Mouse (Mus musculus) hindbrain, embryonic 15.5 days (tissue): Measurements from ENCODE around the gene Rgsl1. TPM values are rescaled to one million over a fixed set of nuclear protein-coding genes. Genes with fewer than 3 reads are reported as not detected.

Experiments used
- ATAC-seq: fragments of 200-750 bp; cut with Nextera tagmentation; 2 replicates; pipeline ENCODE4 v1.8.0; 2017; ENCODE audit warnings: low read depth, moderate number of reproducible peaks, moderate TSS enrichment; ENCODE audit not compliant: low FRiP score
- H3K27ac ChIP-seq: fragments of 300-500 bp; sonication (generic); replicated peaks from 2 replicates; pipeline ENCODE4 v1.5.1; 2015; ENCODE audit warnings: mild to moderate bottlenecking, inconsistent platforms
- H3K27me3 ChIP-seq: fragments of 300-500 bp; sonication (generic); 2 replicates; pipeline ENCODE4 v1.6.1; 2015; ENCODE audit warnings: control low read depth, inconsistent platforms
- H3K36me3 ChIP-seq: fragments of 300-500 bp; sonication (generic); 2 replicates; pipeline ENCODE4 v1.6.1; 2015; ENCODE audit warnings: control low read depth, inconsistent platforms
- H3K4me1 ChIP-seq: fragments of 300-500 bp; sonication (generic); replicated peaks from 2 replicates; pipeline ENCODE4 v1.6.1; 2015; ENCODE audit warnings: control low read depth, inconsistent platforms
- H3K4me2 ChIP-seq: fragments of 300-500 bp; sonication (generic); 2 replicates; pipeline ENCODE4 v1.6.1; 2015; ENCODE audit warnings: moderate library complexity, mild to moderate bottlenecking, inconsistent platforms
- H3K4me3 ChIP-seq: fragments of 300-500 bp; sonication (generic); 2 replicates; pipeline ENCODE4 v1.5.1; 2015; ENCODE audit warnings: mild to moderate bottlenecking, inconsistent platforms
- H3K9ac ChIP-seq: fragments of 300-500 bp; sonication (generic); 2 replicates; pipeline ENCODE4 v1.6.1; 2015; ENCODE audit warnings: inconsistent platforms
- H3K9me3 ChIP-seq: fragments of 300-500 bp; sonication (generic); 2 replicates; pipeline ENCODE4 v1.6.1; 2016; ENCODE audit warnings: control low read depth, inconsistent platforms
- WGBS: fragments of 180-500 bp; shearing (Covaris S2); methylation state at CpG from one replicate; pipeline ENCODE4 v1.1.7; 2015; 5-methylcytosine and 5-hydroxymethylcytosine counted together
- polyA plus RNA-seq: library from polyadenylated mRNA; unstranded; fragments of >200 nt; fragmentation: Nextera tagmentation; extraction: Ambion mirVana; gene quantifications from 2 replicates; pipeline ENCODE4 v1.2.1, GENCODE M21; 2015

Rgsl1 gene
- polyA plus RNA-seq, 1 experiment from 2014 or later: 0.26 TPM

- WGBS: 2% methylated on average over 18 of the region's 18 CpGs
- H3K9ac ChIP-seq: peak within 1 kb of the TSS; percentile 62
- peaks cover 50% of the 10 kb centered on the region for H3K4me1 ChIP-seq
Measured at GRCm38 (mm10) chr1:153749211-153749801, 94.6 kb downstream of the Rgsl1 start, which contains the start of gene Rnasel. Rnasel (plus strand) TSS chr1:153749426.

GRCm38 (mm10) chr1:153748549-153748948 is 95.4 kb downstream of the Rgsl1 start:
- no peaks in the 10 kb centered on the region for H3K27me3 ChIP-seq
- H3K9ac ChIP-seq: peak overlapping the region; percentile 62
- H3K9me3 ChIP-seq: no peaks in the 10 kb centered on the region
- peaks cover 51% of the 10 kb centered on the region for H3K4me1 ChIP-seq
- no peaks in the 10 kb centered on the region for H3K36me3 ChIP-seq
- no peak overlapping the region for H3K4me3 ChIP-seq
- peak overlapping the region; percentile 66 for H3K4me2 ChIP-seq
- WGBS: 0% methylated on average over 1 of the region's 1 CpGs
- peak overlapping the region; percentile 89; the same call in 1 of the 2 replicates for H3K27ac ChIP-seq
- ATAC-seq: no peak

More at GRCm38 (mm10) chr1:153749211-153749801, 94.6 kb downstream of the Rgsl1 start, which contains the start of gene Rnasel:
- ATAC-seq: peak; percentile 68
- Histone ChIP-seq H3K27me3 (no peaks in the 10 kb centered on the region), H3K4me3 (peak within 1 kb of the TSS; percentile 46), H3K9me3 (no peaks in the 10 kb centered on the region), H3K36me3 (no peaks in the 10 kb centered on the region), H3K27ac (peak within 1 kb of the TSS; percentile 89), H3K4me2 (peak within 1 kb of the TSS; percentile 66)

- Histone ChIP-seq H3K4me1 (peaks cover 51% of the 10 kb centered on the region), H3K27me3 (no peaks in the 10 kb centered on the region), H3K27ac (peak overlapping the region; percentile 89; the same call in 1 of the 2 replicates), H3K9me3 (no peaks in the 10 kb centered on the region), H3K4me3 (no peak overlapping the region), H3K36me3 (no peaks in the 10 kb centered on the region), H3K4me2 (peak overlapping the region; percentile 66), H3K9ac (no peak overlapping the region)
- no peak for ATAC-seq
- 78% methylated on average over 12 of the region's 12 CpGs for WGBS
Measured at GRCm38 (mm10) chr1:153747861-153748530, 95.9 kb downstream of the Rgsl1 start.

- ATAC-seq: no peak
- Histone ChIP-seq H3K4me3 (no peak overlapping the region), H3K4me1 (peaks cover 50% of the 10 kb centered on the region), H3K27me3 (no peaks in the 10 kb centered on the region), H3K36me3 (no peaks in the 10 kb centered on the region), H3K9ac (no peak overlapping the region), H3K4me2 (no peak overlapping the region), H3K9me3 (no peaks in the 10 kb centered on the region), H3K27ac (no peak overlapping the region)
- WGBS: 3% methylated on average over 12 of the region's 12 CpGs
Measured at GRCm38 (mm10) chr1:153746728-153747127, 97.2 kb downstream of the Rgsl1 start.

- Histone ChIP-seq H3K9me3 (no peaks in the 10 kb centered on the region), H3K4me1 (peaks cover 49% of the 10 kb centered on the region), H3K27me3 (no peaks in the 10 kb centered on the region), H3K27ac (no peak overlapping the region), H3K9ac (no peak overlapping the region), H3K4me3 (no peak overlapping the region), H3K36me3 (no peaks in the 10 kb centered on the region), H3K4me2 (no peak overlapping the region)
- no peak for ATAC-seq
- 62% methylated on average over 14 of the region's 14 CpGs for WGBS
Measured at GRCm38 (mm10) chr1:153746119-153746670, 97.7 kb downstream of the Rgsl1 start.

- no peak overlapping the region for H3K27ac ChIP-seq
- H3K4me2 ChIP-seq: peak overlapping the region; percentile 80
- no peaks in the 10 kb centered on the region for H3K36me3 ChIP-seq
- no peak overlapping the region for H3K9ac ChIP-seq
- ATAC-seq: no peak
- H3K4me3 ChIP-seq: peak overlapping the region; percentile 41
- peaks cover 47% of the 10 kb centered on the region for H3K4me1 ChIP-seq
- no peaks in the 10 kb centered on the region for H3K27me3 ChIP-seq
- WGBS: 63% methylated on average over 11 of the region's 11 CpGs
- no peaks in the 10 kb centered on the region for H3K9me3 ChIP-seq
Measured at GRCm38 (mm10) chr1:153742374-153743155, 101.4 kb downstream of the Rgsl1 start.

GRCm38 (mm10) chr1:153741551-153742316 is 102.2 kb downstream of the Rgsl1 start:
- no peak for ATAC-seq
- peak overlapping the region; percentile 41 for H3K4me3 ChIP-seq
- H3K9me3 ChIP-seq: no peaks in the 10 kb centered on the region
- H3K4me2 ChIP-seq: peak overlapping the region; percentile 80
- H3K4me1 ChIP-seq: peaks cover 55% of the 10 kb centered on the region
- H3K9ac ChIP-seq: no peak overlapping the region; the same call in 1 of the 2 replicates
- H3K36me3 ChIP-seq: no peaks in the 10 kb centered on the region
- no peaks in the 10 kb centered on the region for H3K27me3 ChIP-seq
- WGBS: 58% methylated on average over 18 of the region's 18 CpGs
- no peak overlapping the region for H3K27ac ChIP-seq

- no peak for ATAC-seq
- Histone ChIP-seq H3K27me3 (no peaks in the 10 kb centered on the region), H3K9ac (0 out of 2 replicates have a peak overlapping the region, but pooled peaks have one; percentile 21), H3K36me3 (no peaks in the 10 kb centered on the region), H3K4me3 (peak overlapping the region; percentile 41), H3K4me2 (peak overlapping the region; percentile 80), H3K4me1 (peaks cover 62% of the 10 kb centered on the region), H3K9me3 (no peaks in the 10 kb centered on the region), H3K27ac (no peak overlapping the region)
- 27% methylated on average over 12 of the region's 12 CpGs for WGBS
Measured at GRCm38 (mm10) chr1:153740775-153741400, 103.1 kb downstream of the Rgsl1 start.

GRCm38 (mm10) chr1:153740145-153740544 is 103.8 kb downstream of the Rgsl1 start, which contains the start of gene Rgs16:
Rgs16 (plus strand) TSS chr1:153740349.
- no peaks in the 10 kb centered on the region for H3K9me3 ChIP-seq
- H3K9ac ChIP-seq: peak within 1 kb of the TSS; percentile 21; the same call in 1 of the 2 replicates
- peaks cover 64% of the 10 kb centered on the region for H3K4me1 ChIP-seq
- 1% methylated on average over 28 of the region's 28 CpGs for WGBS
- peak within 1 kb of the TSS; percentile 80 for H3K4me2 ChIP-seq
- H3K27me3 ChIP-seq: no peaks in the 10 kb centered on the region
- ATAC-seq: peak; percentile 76
- no peaks in the 10 kb centered on the region for H3K36me3 ChIP-seq
- H3K4me3 ChIP-seq: peak within 1 kb of the TSS; percentile 41
- no peak within 1 kb of the TSS for H3K27ac ChIP-seq

GRCm38 (mm10) chr1:153739437-153740015 is 104.4 kb downstream of the Rgsl1 start:
- H3K9me3 ChIP-seq: no peaks in the 10 kb centered on the region
- no peak overlapping the region for H3K27ac ChIP-seq
- ATAC-seq: no peak
- H3K9ac ChIP-seq: no peak overlapping the region
- H3K4me2 ChIP-seq: peak overlapping the region; percentile 80
- no peaks in the 10 kb centered on the region for H3K36me3 ChIP-seq
- WGBS: 19% methylated on average over 13 of the region's 13 CpGs
- peaks cover 60% of the 10 kb centered on the region for H3K4me1 ChIP-seq
- peak overlapping the region; percentile 41 for H3K4me3 ChIP-seq
- H3K27me3 ChIP-seq: no peaks in the 10 kb centered on the region
